Mouse (Mus musculus) heart, postnatal 0 days (tissue): ENCODE data around the gene Foxp1.

ENCODE experiments used
- CTCF ChIP-seq: IDR thresholded peaks from 2 replicates; pipeline ENCODE4 v1.5.1; 2016; ENCODE audit warnings: antibody characterized with exemption, control low read depth, low read depth
- EP300 ChIP-seq: IDR thresholded peaks from 2 replicates; pipeline ENCODE4 v1.6.1; 2016; ENCODE audit warnings: antibody characterized with exemption, low read depth

DNA sequence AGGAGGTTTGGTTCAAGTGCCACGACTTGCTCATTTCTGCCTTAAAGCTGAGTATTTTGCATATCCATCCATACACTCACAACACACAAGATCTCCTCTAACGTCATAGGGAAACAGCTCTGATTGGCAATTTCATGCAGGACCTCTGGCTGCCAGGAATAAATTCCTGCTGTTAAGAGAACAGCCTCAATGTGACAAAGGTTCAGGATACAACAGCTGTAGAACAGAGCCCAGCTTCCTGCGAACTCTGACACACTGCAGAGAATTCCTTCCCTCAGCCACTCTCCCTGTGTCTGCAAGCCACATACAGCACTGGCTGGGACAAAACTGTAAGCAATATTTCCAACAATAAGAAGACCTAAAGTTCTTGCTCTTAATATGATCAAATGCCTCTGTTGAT, 207.8 kb downstream of the Foxp1 start:
- no peak for TF ChIP-seq CTCF
- no peak for TF ChIP-seq EP300
